Mouse (Mus musculus) heart, adult 2 months (tissue): ENCODE data around the gene Bcorl1. TPM values are rescaled to one million over a fixed set of nuclear protein-coding genes. Genes with fewer than 3 reads are reported as not detected.

Source experiments
- DNase-seq, 2 experiments: peaks; one replicate each; pipeline ENCODE4 v3.0.0; 2021
- H3K27ac ChIP-seq: fragments of 200-600 bp; 2 replicates; pipeline ENCODE4 v1.8.1; 2022
- H3K27me3 ChIP-seq: fragments of 200-500 bp; 2 replicates; pipeline ENCODE4 v1.6.1; 2012; ENCODE audit warnings: mild to moderate bottlenecking, low read length, inconsistent platforms, mixed read lengths; ENCODE audit not compliant: control insufficient read depth, insufficient read depth
- H3K36me3 ChIP-seq: fragments of 200-500 bp; 2 replicates; pipeline ENCODE4 v1.6.1; 2012; ENCODE audit warnings: low read length, inconsistent platforms; ENCODE audit not compliant: control insufficient read depth, insufficient read depth
- H3K4me1 ChIP-seq: fragments of 200-500 bp; 2 replicates; pipeline ENCODE4 v1.6.1; 2011; ENCODE audit warnings: low read length; ENCODE audit not compliant: control insufficient read depth, insufficient read depth
- H3K4me3 ChIP-seq: fragments of 200-600 bp; 2 replicates; pipeline ENCODE4 v1.8.1; 2022
- H3K79me2 ChIP-seq: fragments of 200-500 bp; replicated peaks from 2 replicates; pipeline ENCODE4 v1.6.1; 2012; ENCODE audit warnings: mild to moderate bottlenecking, inconsistent platforms, low read length, moderate library complexity, mixed read lengths; ENCODE audit not compliant: control insufficient read depth, insufficient read depth
- H3K9ac ChIP-seq: fragments of 200-500 bp; 2 replicates; pipeline ENCODE4 v1.6.1; 2012; ENCODE audit warnings: low read depth, mild to moderate bottlenecking, control low read depth, inconsistent platforms, low read length, mixed read lengths
- CTCF ChIP-seq: fragments of 200-600 bp; IDR thresholded peaks from 2 replicates; pipeline ENCODE4 v1.8.1; 2022; ENCODE audit warnings: antibody characterized with exemption, mild to moderate bottlenecking, moderate library complexity
- EP300 ChIP-seq: fragments of 200-500 bp; IDR thresholded peaks from 2 replicates; pipeline ENCODE4 v1.6.1; 2011; ENCODE audit warnings: low read depth, low read length, control low read depth; ENCODE audit not compliant: insufficient read depth
- POLR2A ChIP-seq: fragments of 200-500 bp; IDR thresholded peaks from 2 replicates; pipeline ENCODE4 v1.6.1; 2011; ENCODE audit warnings: mild to moderate bottlenecking, low read depth, low read length, control low read depth; ENCODE audit not compliant: insufficient read depth
- WGBS: fragments of 180-500 bp; shearing (Covaris S2); methylation state at CpG from one replicate; pipeline ENCODE4 v1.1.7; 2018; 5-methylcytosine and 5-hydroxymethylcytosine counted together
- intact Hi-C: fragments of 180-260 bp; cut with DNase I; formaldehyde crosslinking; loops from one replicate; pipeline ENCODE4 v1.15.1; 2025
- polyA plus RNA-seq: library from polyadenylated mRNA; depleted of rRNA; stranded (reverse); fragments of >200 nt; gene quantifications from 2 replicates; pipeline ENCODE4 v1.2.3, GENCODE M21; 2012
- total RNA-seq, 2 experiments: library from RNA; stranded (reverse); gene quantifications; 2 replicates each; pipeline ENCODE4 v1.2.3; 2021

Gene Bcorl1
- total and polyA plus RNA-seq, 3 experiments: 2.3 to 6.0 (median 5.7) TPM

DNA sequence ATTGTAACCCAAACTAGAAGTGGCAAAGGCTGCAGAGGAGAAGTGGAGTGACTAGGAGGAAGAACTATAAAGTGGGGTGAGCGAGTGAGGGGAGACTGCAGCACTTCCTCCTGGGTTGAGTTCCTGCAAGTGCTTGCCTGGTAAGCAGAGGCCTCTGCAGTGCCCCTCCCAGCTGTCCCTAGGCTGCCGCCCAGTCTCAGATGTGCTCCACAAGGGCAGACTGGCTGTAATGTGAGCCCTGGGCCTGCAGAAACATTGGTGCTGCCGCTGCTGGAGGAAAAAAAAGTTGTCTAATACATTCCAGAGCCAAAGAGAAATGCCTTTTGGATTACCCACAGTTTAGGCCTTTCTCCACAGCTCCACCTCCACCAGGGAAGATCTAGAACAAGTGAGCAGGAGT, 64.0 kb downstream of the Bcorl1 start:
- no peak for TF ChIP-seq CTCF
- no peak for TF ChIP-seq EP300
- no peak for TF ChIP-seq POLR2A
- Histone ChIP-seq H3K27me3 (no peaks in the 10 kb centered on the region), H3K9ac (no peak overlapping the region), H3K4me1 (no peaks in the 10 kb centered on the region), H3K27ac (no peak overlapping the region), H3K36me3 (no peaks in the 10 kb centered on the region), H3K79me2 (no peaks in the 10 kb centered on the region), H3K4me3 (no peak overlapping the region)
- WGBS: 53% methylated on average over 3 of the region's 3 CpGs
- DNase-seq: peak in 1 of 2 experiments; percentile 19
- intact Hi-C loops: no loop called here

DNA sequence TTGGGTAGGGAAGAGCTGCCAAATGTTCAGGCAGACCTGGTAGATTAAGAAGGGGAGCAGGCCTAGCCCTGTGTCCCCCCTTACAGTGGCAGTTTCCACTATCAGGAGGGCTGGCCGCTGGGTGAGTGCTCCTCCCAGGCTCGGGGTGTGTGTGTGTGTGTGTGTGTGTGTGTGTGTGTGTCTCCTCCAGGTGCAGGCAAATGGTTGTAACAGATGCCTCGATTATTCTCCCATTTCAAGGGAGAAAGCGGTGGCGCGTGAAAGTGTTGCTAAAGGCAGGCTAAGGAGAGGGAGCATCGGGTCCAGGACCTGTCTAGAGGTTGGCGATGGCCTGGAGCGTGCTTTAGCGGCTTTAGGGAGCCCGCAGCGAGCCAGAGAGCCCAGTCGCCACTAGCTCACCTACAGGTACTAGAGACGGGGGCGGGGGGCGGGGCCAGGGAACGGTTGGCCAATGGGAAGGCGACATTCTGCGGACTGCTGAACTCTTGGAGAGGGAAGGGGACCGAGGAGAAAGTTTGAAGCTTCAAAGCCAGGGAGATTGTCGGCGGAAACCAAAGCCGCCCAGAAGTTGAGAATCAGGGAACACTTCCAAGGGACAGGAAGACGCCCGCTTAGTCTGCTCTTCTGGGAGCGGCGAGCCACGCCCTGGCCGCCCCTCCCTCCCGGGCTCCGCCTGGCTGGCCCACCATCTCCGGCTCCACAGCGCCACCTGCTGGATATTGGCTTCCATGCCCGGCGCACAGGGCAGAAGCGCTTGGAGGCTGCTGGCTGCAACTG, 68.6 kb downstream of the Bcorl1 start:
- Histone ChIP-seq H3K36me3 (no peaks in the 10 kb centered on the region), H3K27ac (peak overlapping the region; percentile 60), H3K27me3 (no peaks in the 10 kb centered on the region), H3K9ac (peak overlapping the region; percentile 7), H3K4me1 (no peaks in the 10 kb centered on the region; the same call in 1 of the 2 replicates), H3K79me2 (no peaks in the 10 kb centered on the region), H3K4me3 (peak overlapping the region; percentile 54)
- WGBS: 10% methylated on average over 36 of the region's 36 CpGs
- peak; percentile 98; the same call in 1 of the 2 replicates for TF ChIP-seq CTCF
- TF ChIP-seq POLR2A: 0 out of 2 replicates have a peak, but pooled peaks have one; percentile 33
- TF ChIP-seq EP300: no peak
- intact Hi-C loops: loop anchor here (1.0 to 5.0 kb wide), 2 partner anchors 127 to 424 kb away; no protein-coding TSS in a partner anchor
- DNase-seq: peak; percentile 88 to 91

DNA sequence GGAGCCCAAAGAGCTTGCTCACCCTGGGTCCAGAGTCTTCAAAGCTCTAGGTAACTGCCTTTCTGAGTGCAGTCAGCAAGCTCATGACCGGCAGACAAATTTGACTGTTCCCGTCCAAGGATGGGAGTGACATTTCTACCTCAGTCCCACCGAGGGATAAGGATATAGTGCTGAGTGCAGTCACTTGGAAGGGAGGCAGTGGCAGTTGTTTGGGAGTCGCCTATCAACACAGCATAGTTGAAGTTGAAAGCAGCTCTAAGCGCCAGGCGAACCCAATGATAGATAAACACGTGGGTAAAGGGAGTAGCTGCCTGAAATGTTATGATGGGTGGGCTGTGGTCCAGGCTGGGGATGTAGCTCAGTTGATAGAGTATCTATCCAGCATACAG, 69.2 kb downstream of the Bcorl1 start:
- H3K9ac ChIP-seq: no peak overlapping the region
- DNase-seq: no peak
- no peak overlapping the region for H3K4me3 ChIP-seq
- no peaks in the 10 kb centered on the region for H3K27me3 ChIP-seq
- H3K27ac ChIP-seq: no peak overlapping the region; the same call in 1 of the 2 replicates
- 23% methylated on average over 7 of the region's 7 CpGs for WGBS
- no peaks in the 10 kb centered on the region for H3K79me2 ChIP-seq
- TF ChIP-seq EP300 (no peak), CTCF (no peak), POLR2A (no peak)
- no peaks in the 10 kb centered on the region; the same call in 1 of the 2 replicates for H3K4me1 ChIP-seq
- intact Hi-C loops: loop anchor here (1.0 to 5.0 kb wide), 2 partner anchors 128 to 425 kb away; no protein-coding TSS in a partner anchor
- no peaks in the 10 kb centered on the region for H3K36me3 ChIP-seq

DNA sequence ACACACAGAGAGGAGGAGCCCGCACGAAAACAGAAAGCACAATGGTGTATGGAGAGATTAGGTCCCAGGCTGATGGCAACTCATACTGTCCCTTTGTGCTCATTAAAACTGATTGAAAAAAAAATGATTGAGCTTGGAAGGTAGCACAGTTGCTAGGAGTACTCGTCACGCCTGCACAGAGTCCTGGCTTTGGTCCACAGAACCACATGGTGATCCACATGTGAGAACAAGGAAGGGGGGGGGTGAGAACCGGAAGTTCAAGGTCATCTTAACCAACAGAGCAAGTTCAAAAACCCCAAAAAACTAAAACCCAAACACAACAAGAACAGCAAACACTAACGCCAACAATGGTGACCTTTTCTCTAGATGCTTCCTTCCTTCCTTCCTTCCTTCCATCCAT, 71.5 kb downstream of the Bcorl1 start:
- no peaks in the 10 kb centered on the region; the same call in 1 of the 2 replicates for H3K4me1 ChIP-seq
- WGBS: 51% methylated on average over 6 of the region's 6 CpGs
- H3K4me3 ChIP-seq: no peak overlapping the region
- H3K27ac ChIP-seq: no peak overlapping the region
- H3K27me3 ChIP-seq: no peaks in the 10 kb centered on the region
- TF ChIP-seq POLR2A: no peak
- TF ChIP-seq CTCF: no peak
- TF ChIP-seq EP300: no peak
- DNase-seq: no peak
- intact Hi-C loops: loop anchor here (5.0 kb wide), 1 partner anchor 130 kb away; no protein-coding TSS in a partner anchor
- H3K79me2 ChIP-seq: no peaks in the 10 kb centered on the region
- H3K9ac ChIP-seq: no peak overlapping the region
- no peaks in the 10 kb centered on the region for H3K36me3 ChIP-seq

DNA sequence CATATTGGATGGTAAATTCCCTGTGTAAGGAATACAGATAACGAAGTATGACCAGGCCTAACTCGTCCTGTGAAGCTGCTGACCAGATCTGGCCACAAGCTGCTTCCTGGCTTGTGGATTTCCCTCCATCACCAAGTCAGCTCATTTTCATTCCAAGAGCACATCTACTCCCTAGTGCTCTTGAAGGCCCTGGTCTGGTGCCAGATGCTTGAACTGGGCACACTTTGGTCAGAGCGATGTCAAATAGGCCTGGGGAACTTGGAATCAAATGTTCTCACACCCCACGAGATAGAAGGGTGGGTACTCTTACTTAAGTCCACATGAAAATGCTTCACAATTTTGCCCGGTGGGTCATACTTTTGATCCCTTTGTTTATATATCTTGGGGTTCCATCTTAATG, 73.1 kb downstream of the Bcorl1 start:
- intact Hi-C loops: loop anchor here (5.0 kb wide), 1 partner anchor 132 kb away; no protein-coding TSS in a partner anchor
- Histone ChIP-seq H3K9ac (no peak overlapping the region), H3K36me3 (no peaks in the 10 kb centered on the region), H3K4me3 (no peak overlapping the region), H3K79me2 (no peaks in the 10 kb centered on the region), H3K4me1 (no peaks in the 10 kb centered on the region; the same call in 1 of the 2 replicates), H3K27ac (no peak overlapping the region), H3K27me3 (no peaks in the 10 kb centered on the region)
- TF ChIP-seq CTCF (no peak), EP300 (no peak), POLR2A (no peak)
- DNase-seq: no peak
- 72% methylated on average over 5 of the region's 5 CpGs for WGBS

DNA sequence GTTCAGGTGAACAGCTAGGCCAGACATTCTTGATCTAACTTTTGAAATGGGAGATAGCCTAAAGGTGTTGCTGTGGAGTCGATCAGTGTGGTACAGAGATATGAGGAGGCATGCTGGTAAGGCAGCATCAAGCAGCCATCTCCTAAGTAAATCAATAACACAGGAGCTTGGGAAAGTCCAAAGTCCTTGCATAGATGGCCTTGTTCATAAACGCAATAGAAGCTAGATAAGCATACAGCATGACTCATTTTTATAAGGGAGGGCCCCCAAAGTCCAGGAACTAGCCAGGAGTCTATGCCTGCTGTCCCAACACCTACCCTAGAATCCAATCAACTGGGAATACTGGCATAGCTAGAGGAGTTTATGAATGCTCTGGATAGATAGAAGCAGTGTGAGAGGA, 77.3 kb downstream of the Bcorl1 start:
- Histone ChIP-seq H3K79me2 (no peaks in the 10 kb centered on the region), H3K27me3 (no peaks in the 10 kb centered on the region), H3K4me3 (no peak overlapping the region), H3K9ac (no peak overlapping the region), H3K27ac (no peak overlapping the region), H3K36me3 (no peaks in the 10 kb centered on the region), H3K4me1 (peaks cover 3% of the 10 kb centered on the region)
- TF ChIP-seq POLR2A: no peak
- TF ChIP-seq CTCF: no peak
- TF ChIP-seq EP300: no peak
- intact Hi-C loops: no loop called here
- DNase-seq: no peak
- WGBS: 61% methylated on average over 2 of the region's 2 CpGs
